Mouse (Mus musculus): Measurements from ENCODE around the gene Pcolce.

DNA sequence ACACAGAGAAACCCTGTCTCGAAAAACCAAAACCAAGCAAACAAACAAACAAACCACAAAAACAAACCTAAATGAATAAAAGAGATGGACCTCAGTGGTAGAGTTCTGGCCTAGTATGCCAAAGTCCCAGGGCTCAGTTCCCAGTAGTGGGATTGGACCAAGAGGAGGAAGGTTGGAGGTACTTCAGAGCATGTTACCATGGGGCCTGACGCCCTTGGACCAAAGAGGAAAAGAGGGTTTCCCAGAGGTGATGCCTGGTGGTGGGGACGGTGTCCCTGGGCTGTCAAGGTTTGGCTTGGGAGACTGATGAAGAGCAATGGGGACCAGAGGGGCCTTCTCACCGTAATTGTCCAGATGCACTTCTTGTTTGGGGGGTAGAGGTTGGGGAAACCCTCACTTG is 3.5 kb downstream of the Pcolce start:
- TF ChIP-seq CTCF (IDR thresholded peaks at IDR 0.05; ENCODE audit: low read depth) (no peak), EP300 (IDR thresholded peaks at IDR 0.05; ENCODE audit: low read depth) (no peak)
